ENCODE assay signal across 23 mouse cellular contexts in the genomic region with DNA sequence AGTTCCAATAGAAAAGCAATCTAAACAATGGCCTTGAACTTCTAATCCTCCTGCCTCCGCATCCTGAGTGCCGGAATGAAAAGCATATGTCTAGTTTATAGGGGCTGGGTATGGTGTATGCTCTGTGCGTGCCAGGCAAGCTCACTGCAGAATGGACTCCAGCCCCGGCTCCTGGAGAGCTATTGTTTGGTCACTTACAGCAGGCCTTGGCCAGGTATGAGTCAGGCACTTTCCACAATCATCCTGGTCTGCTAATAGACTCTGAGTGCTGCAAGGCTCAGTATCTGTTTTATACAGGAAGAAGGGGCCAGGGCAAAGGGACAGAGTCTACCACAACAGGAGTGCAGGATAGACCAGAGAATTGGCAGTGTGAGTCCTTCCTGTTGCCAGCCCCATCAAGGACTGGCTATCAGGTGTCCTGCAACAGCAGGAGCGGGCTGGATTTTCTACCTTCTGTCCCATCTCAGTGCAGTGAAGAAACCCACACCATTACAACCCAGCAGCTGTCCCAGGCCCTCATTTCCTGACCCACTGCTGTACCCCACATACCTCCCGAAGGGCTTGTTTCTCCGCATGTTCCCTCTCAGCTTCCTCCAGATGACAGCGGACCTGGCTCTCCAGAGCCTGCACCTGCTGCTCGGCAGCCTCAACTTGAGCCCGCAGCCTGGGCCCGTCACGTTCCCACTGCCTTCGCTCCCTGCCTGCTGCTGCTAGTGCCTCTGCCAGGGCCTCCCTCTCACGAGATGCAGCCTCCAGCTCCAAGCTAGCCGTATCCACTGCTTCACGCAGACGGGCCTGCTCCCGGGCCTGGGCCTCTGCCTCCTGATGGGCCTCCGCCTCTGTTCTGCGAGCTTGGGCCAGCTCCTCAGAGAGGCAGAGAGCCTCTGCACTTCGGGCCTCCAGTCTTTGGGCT. TPM values are rescaled to one million over a fixed set of nuclear protein-coding genes. Genes with fewer than 3 reads are reported as not detected.
DNase-seq lines count a peak whose midpoint lies in the region; ATAC-seq and TF ChIP-seq lines count a peak whose summit lies in the region.
"Had no signal": no experiment of that assay in that cellular context is flagged by ENCODE, and none has a peak within 500 bp of the region (broad histone marks: within the 10 kb centered on the region; RNA-seq: fewer than 3 reads in every experiment).

No protein-coding gene starts in this region.

- H3K4me3 ChIP-seq in midbrain, embryonic 11.5 days (ENCODE audit: low read depth, low read length): no peak overlapping the region
- H3K4me3 ChIP-seq in midbrain, postnatal 0 days (ENCODE audit: low read depth, low read length): no peak overlapping the region
- no peak overlapping the region for H3K4me3 ChIP-seq in embryonic facial prominence, embryonic 11.5 days (ENCODE audit: low read depth, low read length)
- no peak overlapping the region for H3K4me3 ChIP-seq in small intestine, adult 2 months (ENCODE audit: low read depth, low read length)
- H3K4me3 ChIP-seq in thymus, adult 2 months (ENCODE audit: control insufficient read depth, insufficient read depth, low read length): no peak overlapping the region
- H3K4me3 ChIP-seq: embryonic facial prominence, embryonic 12.5 days; erythroblast, embryonic 14.5 days; forebrain, embryonic 15.5 days; heart, adult 2 months; heart, embryonic 15.5 days had no signal

- no peaks in the 10 kb centered on the region for H3K36me3 ChIP-seq in midbrain, embryonic 11.5 days (ENCODE audit: control insufficient read depth, insufficient read depth, low read length)
- no peaks in the 10 kb centered on the region for H3K36me3 ChIP-seq in midbrain, postnatal 0 days (ENCODE audit: insufficient read depth, low read length)
- no peaks in the 10 kb centered on the region for H3K36me3 ChIP-seq in embryonic facial prominence, embryonic 11.5 days (replicated peaks; ENCODE audit: control insufficient read depth, insufficient read depth, low read depth, low read length)
- H3K36me3 ChIP-seq in small intestine, adult 2 months (ENCODE audit: control insufficient read depth, insufficient read depth, low read length): no peaks in the 10 kb centered on the region; the same call in 1 of the 2 replicates
- peaks cover 62% of the 10 kb centered on the region for H3K36me3 ChIP-seq in thymus, adult 2 months (ENCODE audit: control insufficient read depth, insufficient read depth, low read length)
- H3K36me3 ChIP-seq: embryonic facial prominence, embryonic 12.5 days; forebrain, embryonic 15.5 days; heart, embryonic 15.5 days had no signal

- H3K9ac ChIP-seq in midbrain, embryonic 11.5 days (ENCODE audit: low read length): no peak overlapping the region
- H3K9ac ChIP-seq in midbrain, postnatal 0 days (replicated peaks; ENCODE audit: low read length, poor library complexity, severe bottlenecking): no peak overlapping the region
- H3K9ac ChIP-seq in embryonic facial prominence, embryonic 11.5 days (replicated peaks; ENCODE audit: low read length): 0 out of 2 replicates have a peak overlapping the region, but pooled peaks have one; percentile 6
- H3K9ac ChIP-seq: embryonic facial prominence, embryonic 12.5 days; forebrain, embryonic 15.5 days; heart, embryonic 15.5 days had no signal

- H3K9me3 ChIP-seq in midbrain, embryonic 11.5 days (ENCODE audit: control insufficient read depth, low read length): no peaks in the 10 kb centered on the region
- H3K9me3 ChIP-seq in midbrain, postnatal 0 days (ENCODE audit: low read length): no peaks in the 10 kb centered on the region
- no peaks in the 10 kb centered on the region for H3K9me3 ChIP-seq in embryonic facial prominence, embryonic 11.5 days (replicated peaks; ENCODE audit: control insufficient read depth, low read length)
- H3K9me3 ChIP-seq: embryonic facial prominence, embryonic 12.5 days; forebrain, embryonic 15.5 days; heart, embryonic 15.5 days had no signal

- ATAC-seq in midbrain, embryonic 11.5 days (ENCODE audit: low FRiP score): no peak
- no peak for ATAC-seq in midbrain, postnatal 0 days (ENCODE audit: low FRiP score)
- no peak for ATAC-seq in embryonic facial prominence, embryonic 11.5 days (replicated peaks; ENCODE audit: insufficient number of reproducible peaks, low FRiP score, low TSS enrichment, low read depth)
- ATAC-seq: forebrain, embryonic 15.5 days; hindbrain, embryonic 16.5 days had no signal

- no peak overlapping the region for H3K4me2 ChIP-seq in midbrain, embryonic 11.5 days
- no peak overlapping the region for H3K4me2 ChIP-seq in midbrain, postnatal 0 days (ENCODE audit: low read depth, low read length, poor library complexity, severe bottlenecking)
- H3K4me2 ChIP-seq in embryonic facial prominence, embryonic 11.5 days (ENCODE audit: low read depth, low read length): no peak overlapping the region
- H3K4me2 ChIP-seq: embryonic facial prominence, embryonic 12.5 days; forebrain, embryonic 15.5 days; heart, embryonic 15.5 days had no signal

- H3K27me3 ChIP-seq in midbrain, embryonic 11.5 days (ENCODE audit: control insufficient read depth, insufficient read depth, low read length): peaks cover 31% of the 10 kb centered on the region
- peaks cover 32% of the 10 kb centered on the region for H3K27me3 ChIP-seq in midbrain, postnatal 0 days (ENCODE audit: insufficient read depth, low read length)
- peaks cover 21% of the 10 kb centered on the region for H3K27me3 ChIP-seq in embryonic facial prominence, embryonic 11.5 days (ENCODE audit: control insufficient read depth, insufficient read depth, low read length)
- H3K27me3 ChIP-seq in small intestine, adult 2 months (ENCODE audit: control insufficient read depth, insufficient read depth, low read length): no peaks in the 10 kb centered on the region
- no peaks in the 10 kb centered on the region for H3K27me3 ChIP-seq in thymus, adult 2 months (ENCODE audit: control insufficient read depth, insufficient read depth, low read length)

- no peak overlapping the region for H3K27ac ChIP-seq in midbrain, embryonic 11.5 days (ENCODE audit: low read depth, low read length)
- H3K27ac ChIP-seq in midbrain, postnatal 0 days (ENCODE audit: low read depth, low read length): no peak overlapping the region
- no peak overlapping the region for H3K27ac ChIP-seq in embryonic facial prominence, embryonic 11.5 days (replicated peaks; ENCODE audit: low read depth, low read length)
- peak overlapping the region; percentile 93 for H3K27ac ChIP-seq in small intestine, adult 2 months (ENCODE audit: insufficient read depth, low read depth, low read length)
- H3K27ac ChIP-seq in thymus, adult 2 months (ENCODE audit: control insufficient read depth, insufficient read depth, low read length): no peak overlapping the region
- H3K27ac ChIP-seq: embryonic facial prominence, embryonic 12.5 days; forebrain, embryonic 15.5 days; heart, adult 2 months; heart, embryonic 15.5 days had no signal

- 77% methylated on average over 21 of the region's 21 CpGs for WGBS in midbrain, embryonic 11.5 days
- WGBS in midbrain, postnatal 0 days: 80% methylated on average over 21 of the region's 21 CpGs
- WGBS in embryonic facial prominence, embryonic 11.5 days: 79% methylated on average over 21 of the region's 21 CpGs
- 81% methylated on average over 21 of the region's 21 CpGs for WGBS in small intestine, adult 2 months
- 97% methylated on average over 21 of the region's 21 CpGs for WGBS in thymus, adult 2 months

- peaks cover 15% of the 10 kb centered on the region for H3K4me1 ChIP-seq in midbrain, embryonic 11.5 days (ENCODE audit: control insufficient read depth, insufficient read depth, low read length)
- H3K4me1 ChIP-seq in midbrain, postnatal 0 days (ENCODE audit: insufficient read depth, low read length): peaks cover 7% of the 10 kb centered on the region; the same call in 1 of the 2 replicates
- peaks cover 4% of the 10 kb centered on the region; the same call in 1 of the 2 replicates for H3K4me1 ChIP-seq in embryonic facial prominence, embryonic 11.5 days (ENCODE audit: control insufficient read depth, insufficient read depth, low read length)
- H3K4me1 ChIP-seq in small intestine, adult 2 months (ENCODE audit: control insufficient read depth, insufficient read depth, insufficient read length, low read length): peaks cover 40% of the 10 kb centered on the region
- H3K4me1 ChIP-seq in thymus, adult 2 months (replicated peaks; ENCODE audit: control insufficient read depth, insufficient read depth, low read length): peaks cover 29% of the 10 kb centered on the region

- no peak for TF ChIP-seq CTCF in midbrain, postnatal 0 days (IDR thresholded peaks at IDR 0.05)
- TF ChIP-seq CTCF in small intestine, adult 2 months (IDR thresholded peaks at IDR 0.05; ENCODE audit: extremely low read depth, insufficient read length, insufficient replicate concordance, low read depth, low read length): no peak
- TF ChIP-seq CTCF in thymus, adult 2 months (IDR thresholded peaks at IDR 0.05; ENCODE audit: borderline replicate concordance, control insufficient read depth, extremely low read depth, insufficient read depth, low read length, poor library complexity): no peak

- peak; percentile 60 to 67 for DNase-seq in cerebellum, postnatal 10 days
- DNase-seq in cerebellum, adult 11 months: no peak
- DNase-seq in midbrain, embryonic 11.5 days (ENCODE audit: low spot score, missing footprints): peak; percentile 31
- no peak for DNase-seq in midbrain, postnatal 0 days (ENCODE audit: low spot score)
- no peak for DNase-seq in embryonic facial prominence, embryonic 11.5 days (ENCODE audit: low spot score)
- DNase-seq in thymus, adult 2 months: no peak
- no peak for DNase-seq in layer of hippocampus, postnatal 25 days (ENCODE audit: extremely low spot score in 1 of 2, low spot score in 1 of 2)
- DNase-seq: cerebellum, adult 18-20 months; gastrocnemius, postnatal 25 days; heart, adult 2 months; kidney, adult 8-10 months; kidney, postnatal 14 days; layer of hippocampus, adult 9-11 months; liver; lung, postnatal 14 days; right cerebral cortex, adult 18-20 months; spleen, adult 18-20 months had no signal

- no peak for TF ChIP-seq POLR2A in small intestine, adult 2 months (IDR thresholded peaks at IDR 0.05; ENCODE audit: low read depth, low read length)
- no peak for TF ChIP-seq POLR2A in thymus, adult 2 months (IDR thresholded peaks at IDR 0.05; ENCODE audit: control insufficient read depth, extremely low read depth, insufficient read depth, low read length, poor library complexity)

RNA-seq across cellular contexts. Expression of a gene that starts 5.4 kb away (rescaled TPM):
- polyA plus RNA-seq in midbrain, embryonic 11.5 days (2014; fragmentation: Nextera tagmentation; extraction: Ambion mirVana): 0.26 and 0.58 TPM in 2 replicates
- total RNA-seq in midbrain, postnatal 0 days (2014; rRNA removed): 1.0 and 1.9 TPM in 2 replicates
- 0.86 and 1.8 TPM in 2 replicates for polyA plus RNA-seq in midbrain, postnatal 0 days (2015; fragmentation: Nextera tagmentation; extraction: Ambion mirVana)
- polyA plus RNA-seq in embryonic facial prominence, embryonic 11.5 days (2014; fragmentation: Nextera tagmentation; extraction: Ambion mirVana): 0.39 and 0.88 TPM in 2 replicates
- polyA plus RNA-seq in small intestine, adult 2 months (2012; rRNA removed): 17.9 and 34.6 TPM in 2 replicates
- polyA plus RNA-seq in thymus, adult 2 months (2012; rRNA removed): 225 and 234 TPM in 2 replicates
- total RNA-seq in layer of hippocampus, postnatal 25 days (2021): 10 to 100 TPM in 1 of 2 experiments, 1 to 10 TPM in 1; 7.5 to 11.9 TPM

RNA-seq across cellular contexts. Expression of a gene that starts 12.2 kb away (rescaled TPM):
- 4.8 and 5.1 TPM in 2 replicates for polyA plus RNA-seq in midbrain, embryonic 11.5 days (2014; fragmentation: Nextera tagmentation; extraction: Ambion mirVana)
- 20.6 and 31.1 TPM in 2 replicates for total RNA-seq in midbrain, postnatal 0 days (2014; rRNA removed)
- 18.5 and 19.1 TPM in 2 replicates for polyA plus RNA-seq in midbrain, postnatal 0 days (2015; fragmentation: Nextera tagmentation; extraction: Ambion mirVana)
- polyA plus RNA-seq in embryonic facial prominence, embryonic 11.5 days (2014; fragmentation: Nextera tagmentation; extraction: Ambion mirVana): 5.9 TPM in 2 replicates
- 32.5 and 55.4 TPM in 2 replicates for polyA plus RNA-seq in small intestine, adult 2 months (2012; rRNA removed)
- polyA plus RNA-seq in thymus, adult 2 months (2012; rRNA removed): 29.5 and 30.6 TPM in 2 replicates
- total RNA-seq in layer of hippocampus, postnatal 25 days (2021): 10 to 100 TPM; 32.0 to 34.7 TPM

RNA-seq across cellular contexts. Expression of a gene that starts 56.8 kb away (rescaled TPM):
- polyA plus RNA-seq in midbrain, embryonic 11.5 days (2014; fragmentation: Nextera tagmentation; extraction: Ambion mirVana): 147 and 151 TPM in 2 replicates
- total RNA-seq in midbrain, postnatal 0 days (2014; rRNA removed): 80.6 and 85.4 TPM in 2 replicates
- polyA plus RNA-seq in midbrain, postnatal 0 days (2015; fragmentation: Nextera tagmentation; extraction: Ambion mirVana): 110 and 118 TPM in 2 replicates
- 159 and 166 TPM in 2 replicates for polyA plus RNA-seq in embryonic facial prominence, embryonic 11.5 days (2014; fragmentation: Nextera tagmentation; extraction: Ambion mirVana)
- polyA plus RNA-seq in small intestine, adult 2 months (2012; rRNA removed): 29.0 and 52.3 TPM in 2 replicates
- 183 and 203 TPM in 2 replicates for polyA plus RNA-seq in thymus, adult 2 months (2012; rRNA removed)
- 10 to 100 TPM; 40.7 to 43.9 TPM for total RNA-seq in layer of hippocampus, postnatal 25 days (2021)

RNA-seq across cellular contexts. Expression of a gene that starts 57.3 kb away (rescaled TPM):
- polyA plus RNA-seq in midbrain, embryonic 11.5 days (2014; fragmentation: Nextera tagmentation; extraction: Ambion mirVana): 123 and 127 TPM in 2 replicates
- 211 and 223 TPM in 2 replicates for total RNA-seq in midbrain, postnatal 0 days (2014; rRNA removed)
- 491 and 528 TPM in 2 replicates for polyA plus RNA-seq in midbrain, postnatal 0 days (2015; fragmentation: Nextera tagmentation; extraction: Ambion mirVana)
- polyA plus RNA-seq in embryonic facial prominence, embryonic 11.5 days (2014; fragmentation: Nextera tagmentation; extraction: Ambion mirVana): 110 and 128 TPM in 2 replicates
- polyA plus RNA-seq in small intestine, adult 2 months (2012; rRNA removed): 94.6 and 180 TPM in 2 replicates
- polyA plus RNA-seq in thymus, adult 2 months (2012; rRNA removed): 99.4 and 133 TPM in 2 replicates
- total RNA-seq in layer of hippocampus, postnatal 25 days (2021): 100 to 1,000 TPM; 384 to 436 TPM

Comparison
In these comparisons a context has a peak if more than half of its experiments do, and no peak if none do; other contexts are left out.
1. DNase-seq: peak in cerebellum, postnatal 10 days (2 of 2) and midbrain, embryonic 11.5 days (single experiment); none in cerebellum, adult 11 months (single experiment), midbrain, postnatal 0 days (single experiment), embryonic facial prominence, embryonic 11.5 days (single experiment), thymus, adult 2 months (single experiment) and layer of hippocampus, postnatal 25 days (0 of 2).